Mouse (Mus musculus) C2C12 (cell line): ENCODE results near the gene Hspb9.

ENCODE experiments used
- CEBPB ChIP-seq: IDR thresholded peaks from one replicate; pipeline ENCODE4 v1.6.1; 2011; ENCODE audit warnings: low read depth, mild to moderate bottlenecking, control low read depth, moderate library complexity
- CTCF ChIP-seq: IDR thresholded peaks from one replicate; pipeline ENCODE4 v1.5.1; 2011; ENCODE audit not compliant: control insufficient read depth, insufficient read depth, insufficient read length
- MAX ChIP-seq: IDR thresholded peaks from one replicate; pipeline ENCODE4 v1.6.1; 2011; ENCODE audit warnings: mild to moderate bottlenecking, control low read depth
- MYOD1 ChIP-seq: IDR thresholded peaks from one replicate; pipeline ENCODE4 v1.6.1; 2011; ENCODE audit warnings: low read depth; ENCODE audit not compliant: control insufficient read depth, insufficient read length
- MYOG ChIP-seq: IDR thresholded peaks from one replicate; pipeline ENCODE4 v1.6.1; 2011; ENCODE audit not compliant: control insufficient read depth, insufficient read length; ENCODE audit errors: extremely low read depth
- USF1 ChIP-seq: IDR thresholded peaks from one replicate; pipeline ENCODE4 v1.6.1; 2011; ENCODE audit warnings: low read depth, mild to moderate bottlenecking, control low read depth, moderate library complexity

DNA sequence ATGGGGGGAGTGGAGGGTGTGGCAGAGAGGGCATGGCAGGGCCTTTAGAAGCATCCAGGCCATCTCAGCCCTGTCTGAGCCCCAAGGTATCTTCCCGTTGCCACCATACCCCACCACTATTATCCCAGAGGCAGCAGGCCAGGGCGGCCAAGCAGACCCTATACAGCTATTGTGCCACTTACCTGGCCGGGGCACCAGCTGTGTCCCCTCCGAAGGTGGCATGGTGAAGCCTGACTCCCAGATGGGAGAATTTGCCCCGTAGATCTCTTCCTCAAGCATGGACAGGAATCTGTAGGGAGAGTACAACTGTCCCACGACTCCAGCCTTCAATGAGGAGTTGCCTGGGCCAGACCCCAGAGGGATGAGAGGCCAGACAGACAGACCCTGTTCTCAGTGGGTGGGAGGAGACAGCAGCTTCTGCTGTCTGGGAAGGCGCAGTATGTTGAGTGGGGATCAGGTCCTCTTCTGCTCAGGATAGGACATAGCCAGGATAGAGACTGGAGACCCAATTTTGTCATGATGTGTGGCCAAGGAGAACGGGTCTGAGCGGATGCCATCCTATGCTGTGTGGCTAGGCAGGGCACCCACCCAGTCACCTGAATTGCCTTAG lies 4.3 kb upstream of the Hspb9 start:
- no peak for TF ChIP-seq CTCF
- TF ChIP-seq CEBPB = no peak
- no peak for TF ChIP-seq USF1
- no peak for TF ChIP-seq MYOD1
- TF ChIP-seq MAX = no peak
- TF ChIP-seq MYOG = no peak
